Mouse (Mus musculus): Measurements from ENCODE around the gene Cox7c.
A peak's percentile ranks its signal among the peaks of the same experiment; 100 is the strongest.
"Not testable (repeated sequence)": the region's sequence is repeated elsewhere in the genome, so short reads cannot be mapped to it uniquely, and the experiment has no call there.

Cox7c gene

DNA sequence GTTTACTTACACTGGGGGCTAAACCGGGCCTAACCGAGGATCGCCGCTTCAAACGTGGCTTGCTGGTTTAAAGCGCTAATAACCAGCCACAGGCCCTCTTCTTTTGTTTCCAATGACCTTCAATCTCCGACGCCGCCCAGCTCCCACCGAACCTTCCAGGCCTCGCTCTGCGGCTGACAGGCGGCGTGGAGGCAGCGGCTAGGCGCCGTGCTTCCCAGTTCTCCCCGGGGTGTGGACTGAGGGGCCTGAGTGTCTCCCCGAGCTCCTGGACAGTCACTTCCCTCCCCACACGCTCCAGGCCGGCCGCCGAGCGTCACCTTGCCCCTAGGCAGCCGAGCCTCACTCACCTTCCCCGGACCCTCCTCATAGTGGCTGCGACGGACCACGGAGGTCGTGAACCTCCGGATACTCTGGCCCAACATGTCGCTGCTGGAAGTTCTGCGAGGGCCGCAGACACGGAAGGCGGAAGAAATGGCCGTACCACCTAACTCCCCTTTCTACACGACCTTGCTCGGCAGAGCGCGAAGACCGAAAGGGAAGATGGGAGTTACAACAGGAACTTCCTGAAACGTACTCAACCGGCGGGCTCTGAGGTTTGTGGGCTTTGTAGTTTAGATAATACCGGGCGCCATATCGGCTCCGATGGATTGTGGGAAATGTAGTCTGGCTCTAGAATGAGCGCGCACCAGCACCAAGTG is at the start of gene Cox7c:
Cox7c (minus strand) TSS at position 651 of the 698 bp plus-strand sequence.
- DNase-seq, result peak; percentile 86

DNA sequence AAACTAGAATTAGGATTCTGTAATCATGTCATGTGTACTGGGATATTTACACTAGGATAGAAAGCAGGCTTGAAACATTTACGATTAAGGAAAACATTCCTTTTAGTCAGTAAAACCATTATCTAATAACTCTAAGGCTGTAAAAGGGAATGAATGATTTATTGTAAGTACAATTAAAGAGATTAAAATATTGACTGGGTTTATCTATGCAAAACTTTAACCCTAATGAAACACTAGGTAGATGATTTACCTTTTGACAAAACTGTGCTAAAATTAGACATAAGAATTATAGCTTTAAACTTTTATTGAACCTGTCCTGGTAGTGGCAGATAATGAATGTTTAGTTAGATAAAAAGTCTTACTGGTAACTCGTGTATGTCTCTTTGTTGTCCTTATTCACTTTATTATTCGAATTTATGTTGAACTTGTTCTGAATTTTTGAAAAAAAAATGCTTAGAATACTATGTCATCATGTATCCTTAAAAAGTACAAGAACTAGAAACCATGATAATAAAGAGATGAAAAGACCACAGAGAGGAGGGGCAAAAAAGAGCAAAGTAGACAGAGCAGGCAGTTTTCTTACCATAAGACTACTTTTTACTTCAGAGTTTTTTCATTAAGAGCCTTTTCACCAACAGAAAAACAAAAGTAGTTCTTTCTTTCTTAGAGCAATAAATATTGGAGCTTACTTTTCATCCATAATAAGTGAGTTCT is 21.5 kb upstream of the Cox7c start:
- DNase-seq, result no peak

DNA sequence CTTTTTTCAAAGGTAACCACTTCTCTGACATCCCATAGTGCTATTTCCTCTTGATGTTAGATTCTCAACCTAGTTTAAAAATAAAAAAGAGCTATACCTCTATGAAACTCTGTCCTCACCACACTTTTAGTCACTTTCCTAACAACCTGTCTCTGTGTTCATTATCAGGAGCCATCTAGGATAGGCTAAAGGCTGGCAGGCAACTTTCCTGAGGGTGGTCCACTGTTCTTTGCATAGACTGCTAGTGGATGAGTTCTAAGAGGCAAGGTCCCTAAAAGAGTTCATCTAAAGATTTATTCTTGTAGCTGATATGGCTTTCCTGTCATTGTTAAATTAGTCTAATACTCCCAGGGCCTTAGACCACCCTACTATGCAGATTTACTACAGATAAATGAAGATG is 20.8 kb upstream of the Cox7c start:
- no peak for DNase-seq

DNA sequence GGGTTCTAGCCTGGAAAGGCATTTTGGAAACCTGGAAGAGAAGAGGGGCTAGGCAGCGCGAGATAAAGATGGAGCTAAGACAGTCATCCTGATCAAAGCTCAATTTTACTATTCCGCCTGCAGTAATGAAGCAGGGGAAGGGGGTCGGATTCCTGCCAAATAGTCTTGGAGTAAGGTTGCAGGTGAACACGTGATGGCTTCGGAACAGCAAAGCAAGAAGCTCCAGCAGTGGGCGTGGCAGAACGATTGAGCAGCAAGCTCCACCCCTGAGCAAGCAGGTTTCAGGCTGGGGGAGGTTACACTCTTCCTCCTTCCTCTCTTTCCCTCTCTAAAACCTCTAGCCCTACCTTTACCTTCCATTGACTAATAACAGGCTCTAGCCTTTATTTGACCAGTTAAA is 7.4 kb upstream of the Cox7c start:
- not testable (repeated sequence) for DNase-seq

DNA sequence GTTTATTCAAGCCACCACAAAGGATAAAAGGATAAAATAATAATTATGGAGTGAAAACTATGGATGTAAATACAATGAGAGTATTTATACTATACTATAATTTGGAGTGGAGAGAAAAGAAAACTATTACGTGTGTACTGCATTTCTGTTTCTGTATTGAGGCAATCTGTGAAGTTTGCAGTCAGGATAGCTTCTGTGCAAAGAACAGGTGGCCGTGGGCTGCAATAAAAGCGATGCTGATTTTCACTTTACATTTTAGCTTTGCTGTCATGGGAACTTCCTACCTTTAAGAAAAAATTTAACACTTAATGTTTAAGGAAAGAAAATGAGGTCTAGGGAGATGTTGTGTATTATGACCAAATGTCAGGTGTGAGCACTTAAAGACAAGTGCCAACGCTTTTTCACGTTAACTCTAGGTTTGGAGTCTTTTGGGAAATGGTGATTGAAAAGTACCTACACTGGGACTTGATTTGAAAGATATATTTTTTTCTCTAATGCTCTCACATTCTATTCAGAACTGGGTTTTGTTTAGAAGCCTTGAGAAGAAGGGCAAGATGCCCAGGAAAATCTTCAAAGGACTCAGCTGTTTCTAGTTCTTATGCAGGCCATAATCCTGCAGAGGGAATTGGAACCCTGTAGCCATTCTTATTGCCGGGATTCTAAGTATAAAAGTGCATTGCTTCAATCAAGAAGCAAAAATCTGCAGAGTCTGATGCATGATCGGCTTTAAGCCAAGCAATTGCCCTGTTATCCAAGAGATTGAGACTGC is 41.6 kb downstream of the Cox7c start:
- DNase-seq, result no peak

All from thymus, postnatal 14 days (tissue).